Mouse (Mus musculus) CH12F3 (cell line): Measurements from ENCODE around the gene Methig1.
"Not testable (repeated sequence)": the region's sequence is repeated elsewhere in the genome, so short reads cannot be mapped to it uniquely, and the experiment has no call there.

Experiments
- in situ Hi-C: fragments of 300-500 bp; cut with MboI; formaldehyde crosslinking; loops from 2 replicates; pipeline ENCODE4 v1.14.3; 2020; ENCODE audit warnings: low sequenced_read_pairs

Gene Methig1

GRCm38 (mm10) chr15:100352711-100353250, at the start of gene Methig1, which contains the start of gene Mettl7a2:
Gene Methig1 (plus strand): TSS chr15:100353149.
Gene Mettl7a2 (plus strand): TSS chr15:100353200.
- in situ Hi-C loops: no loop called here

GRCm38 (mm10) chr15:100303428-100304018, 49.4 kb upstream of the Methig1 start:
- in situ Hi-C loops: no loop called here

- in situ Hi-C loops: no loop called here
These were observed 48.6 kb upstream of the Methig1 start, which contains the start of gene Mettl7a1 for GRCm38 (mm10) chr15:100304019-100304991. Gene Mettl7a1 (plus strand): TSS chr15:100304140.

GRCm38 (mm10) chr15:100306201-100306600, 46.7 kb upstream of the Methig1 start:
- in situ Hi-C loops: no loop called here

GRCm38 (mm10) chr15:100307438-100308096, 45.4 kb upstream of the Methig1 start:
- in situ Hi-C loops: not testable (repeated sequence)

GRCm38 (mm10) chr15:100312346-100312745, 40.6 kb upstream of the Methig1 start:
- in situ Hi-C loops: no loop called here

- in situ Hi-C loops: no loop called here
These were observed 38.4 kb upstream of the Methig1 start for GRCm38 (mm10) chr15:100314448-100315145.

GRCm38 (mm10) chr15:100318014-100318671, 34.8 kb upstream of the Methig1 start:
- in situ Hi-C loops: not testable (repeated sequence)

- in situ Hi-C loops: no loop called here
These were observed 33.1 kb upstream of the Methig1 start for GRCm38 (mm10) chr15:100319884-100320283.

GRCm38 (mm10) chr15:100320295-100320905, 32.5 kb upstream of the Methig1 start:
- in situ Hi-C loops: no loop called here

GRCm38 (mm10) chr15:100321134-100321533, 31.8 kb upstream of the Methig1 start:
- in situ Hi-C loops: no loop called here

GRCm38 (mm10) chr15:100324021-100324591, 28.8 kb upstream of the Methig1 start:
- in situ Hi-C loops: no loop called here

- in situ Hi-C loops: no loop called here
These were observed 27.7 kb upstream of the Methig1 start for GRCm38 (mm10) chr15:100325235-100325634.

- in situ Hi-C loops: not testable (repeated sequence)
These were observed 24.9 kb upstream of the Methig1 start for GRCm38 (mm10) chr15:100328089-100328488.

GRCm38 (mm10) chr15:100329336-100329735, 23.6 kb upstream of the Methig1 start:
- in situ Hi-C loops: not testable (repeated sequence)

GRCm38 (mm10) chr15:100330739-100331138, 22.2 kb upstream of the Methig1 start:
- in situ Hi-C loops: no loop called here

- in situ Hi-C loops: not testable (repeated sequence)
These were observed 20.6 kb upstream of the Methig1 start for GRCm38 (mm10) chr15:100332077-100332961.

- in situ Hi-C loops: no loop called here
These were observed 18.3 kb upstream of the Methig1 start, which contains the start of gene Mettl7a3 for GRCm38 (mm10) chr15:100334629-100335028. Gene Mettl7a3 (plus strand): TSS chr15:100334929.
